Mouse (Mus musculus): ENCODE measurements around the gene Ssr4. TPM values are rescaled to one million over a fixed set of nuclear protein-coding genes. Genes with fewer than 3 reads are reported as not detected.
A peak's percentile ranks its signal among the peaks of the same experiment; 100 is the strongest.
"Not testable (repeated sequence)": the region's sequence is repeated elsewhere in the genome, so short reads cannot be mapped to it uniquely, and the experiment has no call there.

Gene Ssr4
- 112 and 116 TPM in 2 replicates for polyA plus RNA-seq (2014; fragmentation: Nextera tagmentation; extraction: Ambion mirVana)

DNA sequence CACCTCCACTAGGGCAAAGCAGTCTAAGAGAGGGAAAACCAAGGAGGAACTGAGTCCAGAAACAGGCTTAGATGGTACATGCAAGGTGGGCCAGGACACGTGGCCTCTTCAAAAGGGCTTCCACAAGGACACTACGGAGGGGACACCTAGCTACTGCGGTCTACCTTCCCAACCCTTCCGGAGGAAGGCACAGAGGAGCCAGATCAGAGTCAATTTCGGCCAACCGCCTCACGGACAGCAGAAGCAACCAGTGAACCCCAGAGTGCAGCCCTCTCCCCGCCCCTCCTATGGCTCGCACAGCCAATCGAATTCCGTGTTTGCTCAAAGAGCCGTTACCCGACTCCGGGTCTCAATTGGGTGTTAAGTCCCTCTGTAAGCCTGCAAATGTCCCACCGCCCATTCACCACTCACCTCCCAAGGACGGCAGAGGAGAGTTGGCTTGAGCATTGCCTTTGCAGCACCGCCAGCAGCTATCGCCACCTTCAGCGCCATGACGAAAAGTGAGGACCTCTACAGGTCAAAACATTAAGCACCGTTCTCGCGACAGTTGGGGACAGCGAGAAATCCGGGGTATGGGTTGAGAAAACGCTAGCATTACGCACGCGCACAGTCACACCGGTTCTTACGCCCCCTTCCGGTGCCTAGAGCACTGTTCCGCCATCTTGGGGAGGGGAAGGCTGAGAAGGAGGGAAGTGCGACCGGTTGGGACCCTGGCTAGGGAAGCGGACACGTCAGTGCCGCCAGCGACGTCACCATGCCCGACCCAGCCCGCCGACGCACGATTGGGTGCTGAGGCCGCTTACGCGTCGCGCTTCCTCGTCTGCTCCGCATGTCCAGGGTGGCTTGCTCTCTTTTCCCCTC is at the start of gene Ssr4, which contains the start of gene Idh3g:
TSS of gene Ssr4 (plus strand) at position 665 of the 861 bp plus-strand sequence.
TSS of gene Idh3g (minus strand) at position 534 of the 861 bp plus-strand sequence.
- H3K4me2 ChIP-seq (ENCODE audit: low read depth, low read length): peak within 1 kb of the TSS; percentile 34
- 18% methylated on average over 52 of the region's 52 CpGs for WGBS
- ATAC-seq (replicated peaks; ENCODE audit: insufficient number of reproducible peaks, low FRiP score, low TSS enrichment, low read depth): peak; percentile 98

DNA sequence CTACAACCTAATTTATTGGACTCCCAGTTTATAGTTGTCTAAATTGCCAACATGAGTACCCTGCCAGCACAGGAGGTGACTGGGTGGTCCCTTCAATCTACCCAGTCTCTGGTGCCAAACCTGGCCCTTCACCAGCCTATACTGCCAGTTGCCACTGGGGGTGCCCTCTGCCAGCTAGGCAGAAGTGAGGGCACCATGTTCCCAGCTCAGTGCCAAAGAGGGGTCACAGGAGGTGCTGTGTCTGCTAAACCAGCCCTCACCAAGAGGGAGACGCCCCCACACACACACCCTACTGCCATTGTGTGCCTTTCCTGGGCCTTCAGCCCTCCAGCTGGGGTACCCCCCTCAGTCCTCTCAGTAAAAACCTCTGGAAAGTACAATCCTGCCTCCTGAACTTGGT is 48.7 kb upstream of the Ssr4 start:
- no peak for DNase-seq (ENCODE audit: low spot score)
- Histone ChIP-seq H3K27ac (replicated peaks; ENCODE audit: low read depth, low read length) (no peak overlapping the region), H3K9me3 (replicated peaks; ENCODE audit: control insufficient read depth, low read length) (no peaks in the 10 kb centered on the region), H3K4me1 (ENCODE audit: control insufficient read depth, insufficient read depth, low read length) (no peaks in the 10 kb centered on the region), H3K9ac (replicated peaks; ENCODE audit: low read length) (no peak overlapping the region), H3K36me3 (replicated peaks; ENCODE audit: control insufficient read depth, insufficient read depth, low read depth, low read length) (no peaks in the 10 kb centered on the region), H3K4me3 (ENCODE audit: low read depth, low read length) (no peak overlapping the region), H3K27me3 (ENCODE audit: control insufficient read depth, insufficient read depth, low read length) (no peaks in the 10 kb centered on the region), H3K4me2 (ENCODE audit: low read depth, low read length) (no peak overlapping the region)
- no peak for ATAC-seq (replicated peaks; ENCODE audit: insufficient number of reproducible peaks, low FRiP score, low TSS enrichment, low read depth)
- WGBS: 69% methylated on average over 1 of the region's 1 CpGs

More for the DNA sequence above, at the start of gene Ssr4, which contains the start of gene Idh3g:
- Histone ChIP-seq H3K27ac (replicated peaks; ENCODE audit: low read depth, low read length) (peak within 1 kb of the TSS; percentile 62; the same call in 1 of the 2 replicates), H3K4me3 (ENCODE audit: low read depth, low read length) (peak within 1 kb of the TSS; percentile 59), H3K9ac (replicated peaks; ENCODE audit: low read length) (peak within 1 kb of the TSS; percentile 65), H3K27me3 (ENCODE audit: control insufficient read depth, insufficient read depth, low read length) (no peaks in the 10 kb centered on the region), H3K9me3 (replicated peaks; ENCODE audit: control insufficient read depth, low read length) (no peaks in the 10 kb centered on the region), H3K4me1 (ENCODE audit: control insufficient read depth, insufficient read depth, low read length) (no peaks in the 10 kb centered on the region), H3K36me3 (replicated peaks; ENCODE audit: control insufficient read depth, insufficient read depth, low read depth, low read length) (no peaks in the 10 kb centered on the region)
- peak; percentile 95 for DNase-seq (ENCODE audit: low spot score)

DNA sequence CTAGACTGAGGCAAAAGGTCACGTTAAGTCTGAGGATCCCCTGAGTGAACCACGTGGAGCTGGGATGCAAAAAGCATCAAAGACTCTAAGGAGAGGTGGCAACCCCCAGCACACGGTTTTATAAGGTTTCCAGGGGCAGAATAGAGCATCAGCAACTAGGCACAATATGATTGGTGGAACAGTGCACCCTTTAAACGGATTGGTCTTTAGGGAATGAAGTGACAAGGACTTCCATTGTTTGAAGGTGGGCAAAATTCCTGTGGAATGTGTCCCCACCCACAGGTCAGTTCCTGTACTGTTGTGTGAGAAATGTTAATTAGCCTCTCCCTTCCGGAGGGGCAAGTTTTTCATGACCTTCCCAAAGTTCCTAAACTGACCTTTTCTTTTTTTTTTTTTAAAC is 47.7 kb upstream of the Ssr4 start:
- Histone ChIP-seq H3K4me2 (ENCODE audit: low read depth, low read length) (no peak overlapping the region), H3K4me1 (ENCODE audit: control insufficient read depth, insufficient read depth, low read length) (no peaks in the 10 kb centered on the region), H3K9ac (replicated peaks; ENCODE audit: low read length) (no peak overlapping the region), H3K9me3 (replicated peaks; ENCODE audit: control insufficient read depth, low read length) (no peaks in the 10 kb centered on the region), H3K27ac (replicated peaks; ENCODE audit: low read depth, low read length) (no peak overlapping the region), H3K36me3 (replicated peaks; ENCODE audit: control insufficient read depth, insufficient read depth, low read depth, low read length) (no peaks in the 10 kb centered on the region), H3K4me3 (ENCODE audit: low read depth, low read length) (no peak overlapping the region), H3K27me3 (ENCODE audit: control insufficient read depth, insufficient read depth, low read length) (no peaks in the 10 kb centered on the region)
- DNase-seq (ENCODE audit: low spot score) (no peak), ATAC-seq (replicated peaks; ENCODE audit: insufficient number of reproducible peaks, low FRiP score, low TSS enrichment, low read depth) (no peak)
- WGBS: 51% methylated on average over 5 of the region's 5 CpGs

DNA sequence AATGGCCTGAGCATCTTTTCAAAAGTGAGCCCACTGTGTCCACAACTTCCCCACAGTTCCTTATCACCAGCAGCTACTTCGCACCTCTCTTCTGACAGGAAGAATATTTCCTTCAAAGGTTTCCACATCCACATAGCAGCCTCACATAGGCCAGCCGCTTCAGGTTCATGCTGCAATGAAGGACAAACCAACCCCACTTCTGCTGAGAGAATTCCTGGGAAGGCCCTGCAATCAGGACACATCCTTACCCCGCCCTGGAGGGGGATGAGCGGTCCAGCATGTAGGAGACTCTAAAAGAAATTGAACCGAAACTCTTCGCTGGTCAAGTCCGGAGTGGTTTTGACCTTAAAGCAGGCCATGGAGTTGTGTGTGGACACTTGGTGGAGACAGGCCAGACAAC is 47.0 kb upstream of the Ssr4 start:
- not testable (repeated sequence) for DNase-seq (ENCODE audit: low spot score); H3K27ac ChIP-seq (replicated peaks; ENCODE audit: low read depth, low read length); H3K9me3 ChIP-seq (replicated peaks; ENCODE audit: control insufficient read depth, low read length); H3K4me2 ChIP-seq (ENCODE audit: low read depth, low read length); H3K36me3 ChIP-seq (replicated peaks; ENCODE audit: control insufficient read depth, insufficient read depth, low read depth, low read length); H3K4me3 ChIP-seq (ENCODE audit: low read depth, low read length); H3K27me3 ChIP-seq (ENCODE audit: control insufficient read depth, insufficient read depth, low read length); H3K4me1 ChIP-seq (ENCODE audit: control insufficient read depth, insufficient read depth, low read length); ATAC-seq (replicated peaks; ENCODE audit: insufficient number of reproducible peaks, low FRiP score, low TSS enrichment, low read depth); H3K9ac ChIP-seq (replicated peaks; ENCODE audit: low read length)
- 93% methylated on average over 7 of the region's 7 CpGs for WGBS

DNA sequence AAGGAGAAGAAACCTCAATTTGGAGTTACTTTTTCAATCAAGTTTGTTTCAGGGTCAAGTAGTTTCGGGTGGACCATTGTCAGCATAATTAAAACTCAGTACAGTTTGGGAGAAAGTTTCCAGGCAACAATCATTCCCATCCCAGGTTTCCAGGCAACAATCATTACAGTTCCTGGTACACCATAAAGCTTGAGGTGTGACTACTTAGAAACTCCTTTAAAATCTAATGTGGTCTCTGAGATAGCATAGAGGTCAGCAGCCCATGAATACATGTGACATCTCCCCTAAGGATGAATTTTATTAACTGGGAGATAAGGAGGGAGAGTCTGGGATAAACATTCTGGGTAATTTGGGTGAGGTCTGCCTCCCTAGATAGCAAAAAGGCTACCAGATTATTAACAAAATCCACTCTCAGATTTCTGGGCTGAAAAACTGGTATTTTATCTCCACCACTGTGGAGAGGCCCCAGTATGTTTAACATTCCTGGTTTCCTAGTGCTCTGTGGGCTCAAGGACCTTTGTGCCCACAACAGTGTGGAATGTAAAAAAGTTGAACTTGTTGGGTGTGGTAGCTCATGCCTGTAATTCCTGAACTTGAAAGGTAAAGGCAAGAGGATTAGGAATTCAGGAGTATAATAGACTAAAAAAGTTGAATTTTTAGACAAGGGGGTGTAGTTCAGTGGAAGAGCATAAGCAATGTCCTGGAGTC is 41.9 kb upstream of the Ssr4 start:
- Histone ChIP-seq H3K36me3 (replicated peaks; ENCODE audit: control insufficient read depth, insufficient read depth, low read depth, low read length) (no peaks in the 10 kb centered on the region), H3K4me1 (ENCODE audit: control insufficient read depth, insufficient read depth, low read length) (no peaks in the 10 kb centered on the region), H3K4me2 (ENCODE audit: low read depth, low read length) (no peak overlapping the region), H3K4me3 (ENCODE audit: low read depth, low read length) (no peak overlapping the region), H3K27me3 (ENCODE audit: control insufficient read depth, insufficient read depth, low read length) (no peaks in the 10 kb centered on the region), H3K9ac (replicated peaks; ENCODE audit: low read length) (no peak overlapping the region), H3K9me3 (replicated peaks; ENCODE audit: control insufficient read depth, low read length) (no peaks in the 10 kb centered on the region), H3K27ac (replicated peaks; ENCODE audit: low read depth, low read length) (no peak overlapping the region)
- DNase-seq (ENCODE audit: low spot score) (no peak), ATAC-seq (replicated peaks; ENCODE audit: insufficient number of reproducible peaks, low FRiP score, low TSS enrichment, low read depth) (no peak)
- WGBS: 88% methylated on average over 1 of the region's 1 CpGs

DNA sequence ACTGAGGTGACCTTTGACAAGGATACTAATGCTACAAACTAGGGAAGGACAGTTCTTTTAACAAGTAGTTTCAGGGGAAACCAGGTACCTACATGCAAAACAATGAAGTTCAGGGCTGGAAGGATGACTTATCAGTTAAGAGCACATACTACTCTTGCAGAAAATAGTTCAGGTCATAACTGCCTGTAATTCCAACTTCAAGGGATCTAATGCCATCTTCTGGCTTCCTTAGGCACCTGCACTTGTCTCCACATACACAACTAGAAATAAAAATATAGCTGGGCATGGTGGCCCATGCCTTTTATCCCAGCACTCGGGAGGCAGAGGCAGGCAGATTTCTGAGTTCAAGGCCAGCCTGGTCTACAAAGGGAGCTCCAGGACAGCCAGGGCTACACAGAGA is 37.9 kb upstream of the Ssr4 start:
- ATAC-seq (replicated peaks; ENCODE audit: insufficient number of reproducible peaks, low FRiP score, low TSS enrichment, low read depth) (no peak), DNase-seq (ENCODE audit: low spot score) (no peak)
- 78% methylated on average over 1 of the region's 1 CpGs for WGBS
- Histone ChIP-seq H3K27ac (replicated peaks; ENCODE audit: low read depth, low read length) (no peak overlapping the region), H3K9ac (replicated peaks; ENCODE audit: low read length) (no peak overlapping the region), H3K9me3 (replicated peaks; ENCODE audit: control insufficient read depth, low read length) (no peaks in the 10 kb centered on the region), H3K4me3 (ENCODE audit: low read depth, low read length) (no peak overlapping the region), H3K4me2 (ENCODE audit: low read depth, low read length) (no peak overlapping the region), H3K4me1 (ENCODE audit: control insufficient read depth, insufficient read depth, low read length) (no peaks in the 10 kb centered on the region), H3K27me3 (ENCODE audit: control insufficient read depth, insufficient read depth, low read length) (no peaks in the 10 kb centered on the region), H3K36me3 (replicated peaks; ENCODE audit: control insufficient read depth, insufficient read depth, low read depth, low read length) (no peaks in the 10 kb centered on the region)

DNA sequence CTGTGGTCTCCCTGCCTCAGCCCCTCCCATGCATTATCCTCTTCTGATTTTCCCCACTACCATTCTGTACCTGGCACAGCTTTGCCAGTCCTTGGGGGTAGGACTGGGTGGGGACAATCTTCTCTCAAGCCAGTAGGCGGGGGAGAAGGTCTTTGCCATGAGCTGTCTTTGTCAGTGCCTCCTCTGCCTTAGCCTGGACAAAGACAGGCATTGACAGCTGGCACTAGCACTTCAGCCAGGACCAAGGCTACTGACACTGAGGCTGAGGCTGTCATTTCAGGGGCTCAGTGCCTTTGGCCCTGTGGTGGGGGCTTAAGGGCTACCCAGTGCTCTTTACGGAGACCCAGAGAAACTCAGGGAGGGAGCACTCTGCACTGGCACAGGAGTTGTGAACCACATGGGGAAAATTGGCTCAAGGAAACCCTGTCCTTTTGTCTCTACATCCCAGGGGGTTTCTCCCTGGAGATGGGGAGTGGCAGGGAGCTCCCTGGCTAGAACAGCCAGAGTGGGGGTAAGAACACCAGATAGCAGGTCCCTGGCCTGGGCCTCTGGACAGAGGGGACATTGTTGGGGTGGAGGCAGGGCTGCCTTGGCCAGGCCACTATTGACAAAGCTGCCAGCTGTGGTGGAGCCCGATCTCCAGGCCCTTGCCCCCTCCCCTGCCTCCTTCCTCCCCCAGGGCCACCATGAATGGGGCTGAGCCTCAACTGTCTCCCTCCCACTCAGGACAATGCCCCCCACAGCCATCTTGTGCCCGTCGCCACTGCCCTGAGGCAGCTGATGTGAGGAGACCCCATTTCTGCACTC is 30.3 kb upstream of the Ssr4 start, which contains the start of gene Plxnb3:
TSS of gene Plxnb3 (plus strand) at position 757 of the 807 bp plus-strand sequence.
- WGBS: 58% methylated on average over 4 of the region's 5 CpGs
- no peak within 1 kb of the TSS for H3K4me3 ChIP-seq (ENCODE audit: low read depth, low read length)
- no peaks in the 10 kb centered on the region for H3K9me3 ChIP-seq (replicated peaks; ENCODE audit: control insufficient read depth, low read length)
- no peak for DNase-seq (ENCODE audit: low spot score)
- H3K4me2 ChIP-seq (ENCODE audit: low read depth, low read length): no peak within 1 kb of the TSS
- ATAC-seq (replicated peaks; ENCODE audit: insufficient number of reproducible peaks, low FRiP score, low TSS enrichment, low read depth): no peak
- no peaks in the 10 kb centered on the region for H3K36me3 ChIP-seq (replicated peaks; ENCODE audit: control insufficient read depth, insufficient read depth, low read depth, low read length)
- H3K9ac ChIP-seq (replicated peaks; ENCODE audit: low read length): no peak within 1 kb of the TSS
- H3K27me3 ChIP-seq (ENCODE audit: control insufficient read depth, insufficient read depth, low read length): no peaks in the 10 kb centered on the region
- H3K4me1 ChIP-seq (ENCODE audit: control insufficient read depth, insufficient read depth, low read length): no peaks in the 10 kb centered on the region
- no peak within 1 kb of the TSS for H3K27ac ChIP-seq (replicated peaks; ENCODE audit: low read depth, low read length)

All from embryonic facial prominence, embryonic 11.5 days (tissue).